Mouse (Mus musculus): ENCODE data around the gene Kbtbd4.
"Not testable (repeated sequence)": the region's sequence is repeated elsewhere in the genome, so short reads cannot be mapped to it uniquely, and the experiment has no call there.

The Kbtbd4 gene

GRCm38 (mm10) chr2:90886436-90886835 lies 18.1 kb upstream of the Kbtbd4 start:
- Histone ChIP-seq H3K36me3 (ENCODE audit: control insufficient read depth, insufficient read depth, low read length, poor library complexity, severe bottlenecking) (no peaks in the 10 kb centered on the region), H3K27me3 (ENCODE audit: control insufficient read depth, insufficient read depth, low read length, poor library complexity, severe bottlenecking) (peaks cover 2% of the 10 kb centered on the region; the same call in 1 of the 2 replicates)
- DNase-seq (ENCODE audit: low read depth, low spot score), result no peak

- H3K36me3 ChIP-seq (ENCODE audit: control insufficient read depth, insufficient read depth, low read length, poor library complexity, severe bottlenecking), result no peaks in the 10 kb centered on the region
- peaks cover 2% of the 10 kb centered on the region; the same call in 1 of the 2 replicates for H3K27me3 ChIP-seq (ENCODE audit: control insufficient read depth, insufficient read depth, low read length, poor library complexity, severe bottlenecking)
- DNase-seq (ENCODE audit: low read depth, low spot score), result no peak
These were observed 16.9 kb upstream of the Kbtbd4 start for GRCm38 (mm10) chr2:90887627-90888026.

GRCm38 (mm10) chr2:90889550-90890548 lies 14.7 kb upstream of the Kbtbd4 start:
- peak; percentile 66 for DNase-seq (ENCODE audit: low read depth, low spot score)
- H3K36me3 ChIP-seq (ENCODE audit: control insufficient read depth, insufficient read depth, low read length, poor library complexity, severe bottlenecking), result no peaks in the 10 kb centered on the region
- peaks cover 2% of the 10 kb centered on the region; the same call in 1 of the 2 replicates for H3K27me3 ChIP-seq (ENCODE audit: control insufficient read depth, insufficient read depth, low read length, poor library complexity, severe bottlenecking)

GRCm38 (mm10) chr2:90893673-90894298 lies 10.8 kb upstream of the Kbtbd4 start:
- no peak for DNase-seq (ENCODE audit: low read depth, low spot score)
- Histone ChIP-seq H3K27me3 (ENCODE audit: control insufficient read depth, insufficient read depth, low read length, poor library complexity, severe bottlenecking) (no peaks in the 10 kb centered on the region), H3K36me3 (ENCODE audit: control insufficient read depth, insufficient read depth, low read length, poor library complexity, severe bottlenecking) (peaks cover 9% of the 10 kb centered on the region; the same call in 1 of the 2 replicates)

- not testable (repeated sequence) for H3K27me3 ChIP-seq (ENCODE audit: control insufficient read depth, insufficient read depth, low read length, poor library complexity, severe bottlenecking); DNase-seq (ENCODE audit: low read depth, low spot score); H3K36me3 ChIP-seq (ENCODE audit: control insufficient read depth, insufficient read depth, low read length, poor library complexity, severe bottlenecking)
These were observed 10.3 kb upstream of the Kbtbd4 start for GRCm38 (mm10) chr2:90894299-90894677.

- DNase-seq (ENCODE audit: low read depth, low spot score), result no peak
- Histone ChIP-seq H3K27me3 (ENCODE audit: control insufficient read depth, insufficient read depth, low read length, poor library complexity, severe bottlenecking) (no peaks in the 10 kb centered on the region), H3K36me3 (ENCODE audit: control insufficient read depth, insufficient read depth, low read length, poor library complexity, severe bottlenecking) (peaks cover 5% of the 10 kb centered on the region; the same call in 1 of the 2 replicates)
These were observed 1.1 kb upstream of the Kbtbd4 start for GRCm38 (mm10) chr2:90903398-90903797.

- DNase-seq (ENCODE audit: low read depth, low spot score), result no peak
- peaks cover 5% of the 10 kb centered on the region; the same call in 1 of the 2 replicates for H3K36me3 ChIP-seq (ENCODE audit: control insufficient read depth, insufficient read depth, low read length, poor library complexity, severe bottlenecking)
- no peaks in the 10 kb centered on the region for H3K27me3 ChIP-seq (ENCODE audit: control insufficient read depth, insufficient read depth, low read length, poor library complexity, severe bottlenecking)
These were observed 300 bp downstream of the Kbtbd4 start for GRCm38 (mm10) chr2:90904856-90905224.

GRCm38 (mm10) chr2:90906721-90907120 lies 2.2 kb downstream of the Kbtbd4 start:
- no peaks in the 10 kb centered on the region; the same call in 1 of the 2 replicates for H3K27me3 ChIP-seq (ENCODE audit: control insufficient read depth, insufficient read depth, low read length, poor library complexity, severe bottlenecking)
- H3K36me3 ChIP-seq (ENCODE audit: control insufficient read depth, insufficient read depth, low read length, poor library complexity, severe bottlenecking), result peaks cover 4% of the 10 kb centered on the region; the same call in 1 of the 2 replicates
- no peak for DNase-seq (ENCODE audit: low read depth, low spot score)

GRCm38 (mm10) chr2:90910861-90911260 lies 6.3 kb downstream of the Kbtbd4 start:
- Histone ChIP-seq H3K27me3 (ENCODE audit: control insufficient read depth, insufficient read depth, low read length, poor library complexity, severe bottlenecking) (no peaks in the 10 kb centered on the region; the same call in 1 of the 2 replicates), H3K36me3 (ENCODE audit: control insufficient read depth, insufficient read depth, low read length, poor library complexity, severe bottlenecking) (peaks cover 6% of the 10 kb centered on the region; the same call in 1 of the 2 replicates)
- no peak for DNase-seq (ENCODE audit: low read depth, low spot score)

- Histone ChIP-seq H3K36me3 (ENCODE audit: control insufficient read depth, insufficient read depth, low read length, poor library complexity, severe bottlenecking) (peaks cover 6% of the 10 kb centered on the region; the same call in 1 of the 2 replicates), H3K27me3 (ENCODE audit: control insufficient read depth, insufficient read depth, low read length, poor library complexity, severe bottlenecking) (no peaks in the 10 kb centered on the region; the same call in 1 of the 2 replicates)
- no peak for DNase-seq (ENCODE audit: low read depth, low spot score)
These were observed 7.1 kb downstream of the Kbtbd4 start for GRCm38 (mm10) chr2:90911668-90912067.

GRCm38 (mm10) chr2:90913671-90914070 lies 9.1 kb downstream of the Kbtbd4 start:
- Histone ChIP-seq H3K27me3 (ENCODE audit: control insufficient read depth, insufficient read depth, low read length, poor library complexity, severe bottlenecking) (no peaks in the 10 kb centered on the region; the same call in 1 of the 2 replicates), H3K36me3 (ENCODE audit: control insufficient read depth, insufficient read depth, low read length, poor library complexity, severe bottlenecking) (peaks cover 6% of the 10 kb centered on the region; the same call in 1 of the 2 replicates)
- no peak for DNase-seq (ENCODE audit: low read depth, low spot score)

GRCm38 (mm10) chr2:90915516-90915915 lies 11.0 kb downstream of the Kbtbd4 start:
- Histone ChIP-seq H3K36me3 (ENCODE audit: control insufficient read depth, insufficient read depth, low read length, poor library complexity, severe bottlenecking) (peaks cover 6% of the 10 kb centered on the region; the same call in 1 of the 2 replicates), H3K27me3 (ENCODE audit: control insufficient read depth, insufficient read depth, low read length, poor library complexity, severe bottlenecking) (no peaks in the 10 kb centered on the region; the same call in 1 of the 2 replicates)
- no peak for DNase-seq (ENCODE audit: low read depth, low spot score)

- peaks cover 5% of the 10 kb centered on the region; the same call in 1 of the 2 replicates for H3K36me3 ChIP-seq (ENCODE audit: control insufficient read depth, insufficient read depth, low read length, poor library complexity, severe bottlenecking)
- DNase-seq (ENCODE audit: low read depth, low spot score), result no peak
These were observed 12.2 kb downstream of the Kbtbd4 start for GRCm38 (mm10) chr2:90916560-90917232.

GRCm38 (mm10) chr2:90917233-90917998 lies 12.9 kb downstream of the Kbtbd4 start:
- peak; percentile 62 for DNase-seq (ENCODE audit: low read depth, low spot score)
- no peaks in the 10 kb centered on the region for H3K27me3 ChIP-seq (ENCODE audit: control insufficient read depth, insufficient read depth, low read length, poor library complexity, severe bottlenecking)
- H3K36me3 ChIP-seq (ENCODE audit: control insufficient read depth, insufficient read depth, low read length, poor library complexity, severe bottlenecking), result peaks cover 4% of the 10 kb centered on the region; the same call in 1 of the 2 replicates

More at GRCm38 (mm10) chr2:90916560-90917232, 12.2 kb downstream of the Kbtbd4 start:
- no peaks in the 10 kb centered on the region; the same call in 1 of the 2 replicates for H3K27me3 ChIP-seq (ENCODE audit: control insufficient read depth, insufficient read depth, low read length, poor library complexity, severe bottlenecking)
